Mouse (Mus musculus) layer of hippocampus, adult 8-10 months (tissue): ENCODE measurements at regions not wholly inside any gene's neighbourhood (a gene's known extent, or its start where the extent isn't known, plus 50 kb on each side); places are given as distances from the start of the nearest gene placed in this dataset.

Source experiments
- DNase-seq, 2 experiments: peaks; one replicate each; pipeline ENCODE4 v3.0.0; 2022; ENCODE audit warnings: low spot score in 2 of 2

GRCm38 (mm10) chr17:89982904-89983303 lies 72.7 kb upstream of the Gm10184 start:
- DNase-seq: no peak

DNA sequence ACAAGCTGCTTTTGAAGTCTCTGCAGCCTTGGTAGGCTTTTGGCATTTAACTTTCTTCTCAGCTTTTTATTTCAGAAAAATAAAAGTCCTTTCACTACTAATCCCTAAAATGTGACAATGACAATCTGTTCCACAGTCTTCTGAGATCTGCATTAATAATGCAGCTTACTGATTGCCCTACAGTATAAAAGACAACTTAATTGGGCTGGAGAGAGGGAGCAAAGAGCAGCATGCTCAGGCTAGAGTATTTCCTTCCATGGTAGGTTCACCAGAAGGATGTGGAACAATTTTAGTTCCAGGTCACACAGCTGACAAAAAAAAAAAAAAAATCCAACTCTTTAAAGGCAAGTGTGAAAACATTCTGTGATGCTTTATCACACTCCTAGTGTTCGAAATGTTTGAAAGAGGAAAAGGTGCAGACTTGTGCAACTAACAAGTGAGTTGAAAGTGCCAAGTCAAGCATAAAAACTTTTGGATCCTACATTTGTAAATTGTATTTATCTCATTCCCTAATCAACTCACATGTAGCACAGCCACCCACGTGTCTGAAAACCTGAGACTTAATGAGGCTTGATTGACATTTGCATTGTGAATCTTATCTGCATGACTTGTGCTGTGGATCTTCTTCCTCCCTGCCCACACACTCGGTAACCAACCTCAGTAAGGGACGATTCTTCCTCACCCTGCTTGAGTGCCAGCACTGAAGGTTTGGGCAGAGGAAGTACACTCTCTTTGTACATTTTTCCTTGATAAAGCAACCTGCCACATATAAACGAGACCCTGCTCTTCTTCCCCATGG lies 69.0 kb upstream of the Gm10184 start:
- DNase-seq: no peak

GRCm38 (mm10) chr17:89963000-89963399 lies 52.8 kb upstream of the Gm10184 start:
- no peak for DNase-seq

DNA sequence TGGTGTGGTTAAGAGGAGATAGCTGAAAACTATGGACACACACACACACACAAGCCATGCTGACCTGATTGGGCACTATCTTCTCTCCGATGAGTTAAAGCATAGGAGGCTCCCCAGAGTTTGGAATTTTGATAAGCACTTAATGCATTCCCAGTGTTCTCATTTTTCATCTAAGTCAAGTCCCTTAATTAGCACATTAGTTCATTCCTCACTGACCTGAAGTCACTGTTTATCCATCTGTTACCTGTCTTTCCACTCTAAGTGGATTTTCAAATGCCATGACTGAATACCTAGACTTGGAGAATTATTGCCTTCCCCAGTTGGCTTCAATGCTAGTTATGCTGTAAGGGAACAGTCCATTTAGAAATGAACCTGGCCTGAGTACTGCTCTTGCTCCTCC lies 51.2 kb upstream of the Gm10184 start:
- DNase-seq: no peak

GRCm38 (mm10) chr17:89960368-89960767 lies 50.1 kb upstream of the Gm10184 start:
- peak; percentile 13 to 25 for DNase-seq
